Comparison of ENCODE assay signal across 9 mouse cellular contexts in the genomic region with DNA sequence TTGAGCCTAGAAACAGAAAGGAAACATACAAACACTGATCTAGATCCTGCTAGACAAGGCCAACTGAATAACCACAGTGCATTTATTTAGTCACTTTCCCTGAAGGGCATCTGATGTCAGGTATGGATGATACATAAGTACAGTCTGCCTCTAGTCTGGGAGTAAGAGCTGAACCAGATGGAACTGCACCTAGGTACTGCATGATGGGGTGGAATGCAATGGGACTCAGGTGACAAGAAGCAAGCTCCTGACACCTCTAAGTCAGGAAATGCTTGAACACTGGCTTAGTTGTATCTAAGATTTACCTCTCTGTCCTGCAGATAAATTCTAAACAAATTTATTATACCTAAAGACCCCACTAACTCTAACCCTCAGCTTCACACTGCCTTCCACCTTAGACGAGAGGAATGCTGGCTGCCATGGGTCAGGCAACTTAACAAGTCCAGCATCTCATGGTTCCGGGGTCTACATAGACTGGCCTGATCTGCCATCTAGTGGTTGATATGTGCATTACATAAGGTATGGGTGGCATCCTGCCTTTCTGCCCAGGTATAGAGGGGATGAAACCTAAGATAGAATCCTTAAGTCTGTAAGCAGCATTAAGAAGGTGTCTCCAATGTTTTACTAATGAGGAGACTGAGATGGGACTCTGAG. TPM values are rescaled to one million over a fixed set of nuclear protein-coding genes. Genes with fewer than 3 reads are reported as not detected.
A peak's percentile ranks its signal among the peaks of the same experiment; 100 is the strongest.
DNase-seq lines count a peak whose midpoint lies in the region; ATAC-seq and TF ChIP-seq lines count a peak whose summit lies in the region.
"Had no signal": no experiment of that assay in that cellular context is flagged by ENCODE, and none has a peak within 500 bp of the region (broad histone marks: within the 10 kb centered on the region; RNA-seq: fewer than 3 reads in every experiment).

No protein-coding gene starts in this region.

- H3K4me2 ChIP-seq in kidney, embryonic 14.5 days (replicated peaks; ENCODE audit: low read depth, low read length) = no peak overlapping the region
- H3K4me2 ChIP-seq in liver, postnatal 0 days (ENCODE audit: low read depth, low read length) = no peak overlapping the region
- H3K4me2 ChIP-seq in neural tube, embryonic 14.5 days (ENCODE audit: low read depth, low read length) = no peak overlapping the region
- H3K4me2 ChIP-seq: heart, embryonic 13.5 days had no signal

- no peaks in the 10 kb centered on the region for H3K9me3 ChIP-seq in kidney, embryonic 14.5 days (ENCODE audit: control insufficient read depth, low read length)
- no peaks in the 10 kb centered on the region for H3K9me3 ChIP-seq in liver, postnatal 0 days (ENCODE audit: low read length)
- H3K9me3 ChIP-seq in neural tube, embryonic 14.5 days (ENCODE audit: control insufficient read depth, low read length) = no peaks in the 10 kb centered on the region
- H3K9me3 ChIP-seq: heart, embryonic 13.5 days had no signal

- H3K36me3 ChIP-seq in kidney, embryonic 14.5 days (ENCODE audit: control insufficient read depth, insufficient read depth, low read length) = no peaks in the 10 kb centered on the region
- no peaks in the 10 kb centered on the region for H3K36me3 ChIP-seq in liver, postnatal 0 days (replicated peaks; ENCODE audit: insufficient read depth, low read length)
- no peaks in the 10 kb centered on the region for H3K36me3 ChIP-seq in neural tube, embryonic 14.5 days (ENCODE audit: control insufficient read depth, insufficient read depth, low read length)
- H3K36me3 ChIP-seq: heart, embryonic 13.5 days had no signal

- peak; percentile 60 for ATAC-seq in CD4-positive, CD25-positive, alpha-beta regulatory T cell, adult 4 months
- peak; percentile 76 for ATAC-seq in kidney, embryonic 14.5 days (ENCODE audit: low FRiP score, low TSS enrichment)
- peak; percentile 47; the same call in 1 of the 2 replicates for ATAC-seq in liver, postnatal 0 days
- ATAC-seq in neural tube, embryonic 14.5 days (ENCODE audit: low read depth) = peak; percentile 77

- H3K9ac ChIP-seq in kidney, embryonic 14.5 days (ENCODE audit: low read depth, low read length) = no peak overlapping the region
- H3K9ac ChIP-seq in liver, postnatal 0 days (replicated peaks) = no peak overlapping the region
- H3K9ac ChIP-seq in neural tube, embryonic 14.5 days (replicated peaks; ENCODE audit: low read depth, low read length) = no peak overlapping the region
- H3K9ac ChIP-seq: heart, embryonic 13.5 days had no signal

- H3K4me3 ChIP-seq in cortical plate, adult 2 months (ENCODE audit: insufficient read depth, low read length) = no peak overlapping the region
- H3K4me3 ChIP-seq in kidney, embryonic 14.5 days (ENCODE audit: low read length) = no peak overlapping the region
- H3K4me3 ChIP-seq in liver, postnatal 0 days (ENCODE audit: low read depth, low read length) = no peak overlapping the region
- H3K4me3 ChIP-seq in neural tube, embryonic 14.5 days (ENCODE audit: low read depth, low read length) = no peak overlapping the region
- H3K4me3 ChIP-seq: heart, embryonic 13.5 days had no signal

- TF ChIP-seq POLR2A in cortical plate, adult 2 months (IDR thresholded peaks at IDR 0.05; ENCODE audit: extremely low read depth, insufficient read depth, low read length) = no peak

- no peak for TF ChIP-seq EP300 in liver, postnatal 0 days (IDR thresholded peaks at IDR 0.05; ENCODE audit: low read depth)

- peak; percentile 70 for DNase-seq in R1 (ENCODE audit: low read depth, low spot score)
- DNase-seq in heart, adult 9 months (ENCODE audit: low spot score in 2 of 2) = peak; percentile 34 to 37
- DNase-seq in liver, postnatal 0 days = peak; percentile 53
- DNase-seq in urinary bladder, postnatal 25 days (ENCODE audit: low spot score) = peak; percentile 33

- H3K4me1 ChIP-seq in cortical plate, adult 2 months (ENCODE audit: control insufficient read depth, insufficient read depth, low read length) = no peaks in the 10 kb centered on the region
- H3K4me1 ChIP-seq in kidney, embryonic 14.5 days (ENCODE audit: control insufficient read depth, insufficient read depth, low read length) = peaks cover under 1% of the 10 kb centered on the region; the same call in 1 of the 2 replicates
- H3K4me1 ChIP-seq in liver, postnatal 0 days (ENCODE audit: insufficient read depth) = no peaks in the 10 kb centered on the region
- H3K4me1 ChIP-seq in neural tube, embryonic 14.5 days (ENCODE audit: control insufficient read depth, insufficient read depth, low read length) = no peaks in the 10 kb centered on the region
- H3K4me1 ChIP-seq: heart, embryonic 13.5 days had no signal

- WGBS in kidney, embryonic 14.5 days = 0% methylated on average over 2 of the region's 2 CpGs
- WGBS in liver, postnatal 0 days (ENCODE audit: insufficient replicate concordance) = 6% methylated on average over 2 of the region's 2 CpGs
- whole genome bisulfite sequencing in neural tube, embryonic 14.5 days = 0% methylated on average over 2 of the region's 2 CpGs

- TF ChIP-seq CTCF in cortical plate, adult 2 months (IDR thresholded peaks at IDR 0.05; ENCODE audit: extremely low read depth, insufficient read depth, low read length) = peak; percentile 93
- TF ChIP-seq CTCF in liver, postnatal 0 days (IDR thresholded peaks at IDR 0.05; ENCODE audit: low read depth) = peak; percentile 96

- H3K27me3 ChIP-seq in kidney, embryonic 14.5 days (ENCODE audit: control insufficient read depth, insufficient read depth, low read length) = no peaks in the 10 kb centered on the region
- H3K27me3 ChIP-seq in liver, postnatal 0 days (ENCODE audit: insufficient read depth, low read length) = no peaks in the 10 kb centered on the region
- H3K27me3 ChIP-seq in neural tube, embryonic 14.5 days (ENCODE audit: control insufficient read depth, insufficient read depth, low read length) = no peaks in the 10 kb centered on the region

- no peak overlapping the region for H3K27ac ChIP-seq in cortical plate, adult 2 months (ENCODE audit: insufficient read depth, low read length)
- no peak overlapping the region for H3K27ac ChIP-seq in kidney, embryonic 14.5 days (ENCODE audit: low read depth, low read length)
- no peak overlapping the region for H3K27ac ChIP-seq in liver, postnatal 0 days (ENCODE audit: low read depth)
- no peak overlapping the region for H3K27ac ChIP-seq in neural tube, embryonic 14.5 days (ENCODE audit: low read depth, low read length)
- H3K27ac ChIP-seq: heart, embryonic 13.5 days had no signal

RNA-seq across cellular contexts. Expression of a gene that starts 35.7 kb away (rescaled TPM):
- 10 to 100 TPM in 1 of 2 experiments, 1 to 10 TPM in 1; 7.4 to 11.5 TPM for polyA plus RNA-seq in CD4-positive, CD25-positive, alpha-beta regulatory T cell, adult 4 months (2017; shearing (Covaris generic))
- 9.5 and 11.8 TPM in 2 replicates for polyA plus RNA-seq in cortical plate, adult 2 months (2012; rRNA removed)
- polyA plus RNA-seq in kidney, embryonic 14.5 days (2014; fragmentation: Nextera tagmentation; extraction: Ambion mirVana) = 19.9 and 26.0 TPM in 2 replicates
- polyA plus RNA-seq in liver, postnatal 0 days (2015; fragmentation: Nextera tagmentation; extraction: Ambion mirVana) = 13.3 and 14.1 TPM in 2 replicates
- 20.2 and 23.9 TPM in 2 replicates for polyA plus RNA-seq in neural tube, embryonic 14.5 days (2014; fragmentation: Nextera tagmentation; extraction: Ambion mirVana)
